Mouse (Mus musculus): ENCODE data around the gene Tmem229a. TPM values are rescaled to one million over a fixed set of nuclear protein-coding genes. Genes with fewer than 3 reads are reported as not detected.

Tmem229a gene
- 0.02 and 0.09 TPM in 2 replicates for polyA plus RNA-seq (2015; fragmentation: Nextera tagmentation; extraction: Ambion mirVana)

GRCm38 (mm10) chr6:24955946-24956585 lies at the start of gene Tmem229a:
TSS of gene Tmem229a (minus strand) at chr6:24956297.
- H3K27ac ChIP-seq, result no peak within 1 kb of the TSS
- 0 out of 2 replicates have a peak, but pooled peaks have one; percentile 20 for ATAC-seq (ENCODE audit: low read depth)
- H3K4me3 ChIP-seq (replicated peaks), result peak within 1 kb of the TSS; percentile 50
- peaks cover 7% of the 10 kb centered on the region; the same call in 1 of the 2 replicates for H3K4me1 ChIP-seq (replicated peaks)
- H3K36me3 ChIP-seq, result no peaks in the 10 kb centered on the region
- 3% methylated on average over 38 of the region's 46 CpGs for WGBS (ENCODE audit: insufficient replicate concordance)
- H3K9ac ChIP-seq, result no peak within 1 kb of the TSS
- DNase-seq, result no peak
- H3K9me3 ChIP-seq (replicated peaks), result no peaks in the 10 kb centered on the region
- peaks cover 32% of the 10 kb centered on the region for H3K27me3 ChIP-seq
- H3K4me2 ChIP-seq, result peak within 1 kb of the TSS; percentile 72

GRCm38 (mm10) chr6:24993754-24994153 lies 37.7 kb upstream of the Tmem229a start:
- DNase-seq, result no peak
- H3K4me3 ChIP-seq (replicated peaks), result no peak overlapping the region
- H3K9ac ChIP-seq, result no peak overlapping the region
- no peak overlapping the region for H3K4me2 ChIP-seq
- ATAC-seq (ENCODE audit: low read depth), result no peak
- no peaks in the 10 kb centered on the region for H3K36me3 ChIP-seq
- no peaks in the 10 kb centered on the region for H3K27me3 ChIP-seq
- no peaks in the 10 kb centered on the region for H3K4me1 ChIP-seq (replicated peaks)
- H3K9me3 ChIP-seq (replicated peaks), result no peaks in the 10 kb centered on the region
- no peak overlapping the region for H3K27ac ChIP-seq
- WGBS (ENCODE audit: insufficient replicate concordance), result 34% methylated on average over 2 of the region's 2 CpGs

- Histone ChIP-seq H3K9me3 (replicated peaks) (no peaks in the 10 kb centered on the region), H3K4me3 (replicated peaks) (no peak overlapping the region), H3K9ac (no peak overlapping the region), H3K27me3 (no peaks in the 10 kb centered on the region), H3K4me2 (no peak overlapping the region), H3K27ac (no peak overlapping the region), H3K4me1 (replicated peaks) (no peaks in the 10 kb centered on the region), H3K36me3 (no peaks in the 10 kb centered on the region)
- DNase-seq (no peak), ATAC-seq (ENCODE audit: low read depth) (no peak)
These were observed 33.7 kb upstream of the Tmem229a start for GRCm38 (mm10) chr6:24989836-24990235.

- Histone ChIP-seq H3K9ac (no peak overlapping the region), H3K9me3 (replicated peaks) (no peaks in the 10 kb centered on the region), H3K27ac (no peak overlapping the region), H3K4me2 (no peak overlapping the region), H3K4me1 (replicated peaks) (no peaks in the 10 kb centered on the region), H3K4me3 (replicated peaks) (no peak overlapping the region), H3K36me3 (no peaks in the 10 kb centered on the region), H3K27me3 (no peaks in the 10 kb centered on the region)
- ATAC-seq (ENCODE audit: low read depth) (no peak), DNase-seq (no peak)
- 57% methylated on average over 2 of the region's 2 CpGs for WGBS (ENCODE audit: insufficient replicate concordance)
These were observed 20.1 kb upstream of the Tmem229a start for GRCm38 (mm10) chr6:24976176-24976575.

- no peak for ATAC-seq (ENCODE audit: low read depth)
These were observed 12.6 kb upstream of the Tmem229a start for GRCm38 (mm10) chr6:24968471-24969223.

GRCm38 (mm10) chr6:24967726-24968125 lies 11.6 kb upstream of the Tmem229a start:
- no peak overlapping the region for H3K4me3 ChIP-seq (replicated peaks)
- no peaks in the 10 kb centered on the region for H3K27me3 ChIP-seq
- DNase-seq (no peak), ATAC-seq (ENCODE audit: low read depth) (no peak)
- no peaks in the 10 kb centered on the region for H3K36me3 ChIP-seq
- H3K4me2 ChIP-seq, result no peak overlapping the region
- 66% methylated on average over 7 of the region's 7 CpGs for WGBS (ENCODE audit: insufficient replicate concordance)
- H3K27ac ChIP-seq, result no peak overlapping the region
- no peaks in the 10 kb centered on the region for H3K4me1 ChIP-seq (replicated peaks)
- no peak overlapping the region for H3K9ac ChIP-seq
- H3K9me3 ChIP-seq (replicated peaks), result no peaks in the 10 kb centered on the region

More at GRCm38 (mm10) chr6:24968471-24969223, 12.6 kb upstream of the Tmem229a start:
- Histone ChIP-seq H3K9ac (no peak overlapping the region), H3K27ac (no peak overlapping the region), H3K4me2 (no peak overlapping the region), H3K9me3 (replicated peaks) (no peaks in the 10 kb centered on the region), H3K4me3 (replicated peaks) (no peak overlapping the region), H3K27me3 (no peaks in the 10 kb centered on the region), H3K36me3 (no peaks in the 10 kb centered on the region), H3K4me1 (replicated peaks) (no peaks in the 10 kb centered on the region)
- DNase-seq, result no peak
- 54% methylated on average over 3 of the region's 3 CpGs for WGBS (ENCODE audit: insufficient replicate concordance)

- no peak for DNase-seq
These were observed 10.0 kb upstream of the Tmem229a start for GRCm38 (mm10) chr6:24966010-24966682.

GRCm38 (mm10) chr6:24963754-24964153 lies 7.7 kb upstream of the Tmem229a start:
- ATAC-seq (ENCODE audit: low read depth), result no peak
- Histone ChIP-seq H3K36me3 (no peaks in the 10 kb centered on the region), H3K4me1 (replicated peaks) (no peaks in the 10 kb centered on the region), H3K4me3 (replicated peaks) (no peak overlapping the region), H3K9ac (no peak overlapping the region), H3K9me3 (replicated peaks) (no peaks in the 10 kb centered on the region), H3K27me3 (no peaks in the 10 kb centered on the region), H3K4me2 (no peak overlapping the region), H3K27ac (no peak overlapping the region)
- DNase-seq, result no peak
- 61% methylated on average over 5 of the region's 5 CpGs for WGBS (ENCODE audit: insufficient replicate concordance)

More at GRCm38 (mm10) chr6:24966010-24966682, 10.0 kb upstream of the Tmem229a start:
- Histone ChIP-seq H3K27me3 (no peaks in the 10 kb centered on the region), H3K27ac (no peak overlapping the region), H3K4me1 (replicated peaks) (no peaks in the 10 kb centered on the region), H3K9me3 (replicated peaks) (no peaks in the 10 kb centered on the region), H3K4me3 (replicated peaks) (no peak overlapping the region), H3K4me2 (no peak overlapping the region), H3K9ac (no peak overlapping the region), H3K36me3 (no peaks in the 10 kb centered on the region)
- ATAC-seq (ENCODE audit: low read depth), result no peak
- WGBS (ENCODE audit: insufficient replicate concordance), result 51% methylated on average over 2 of the region's 2 CpGs

GRCm38 (mm10) chr6:24956586-24956973 lies 483 bp upstream of the Tmem229a start:
- no peak overlapping the region for H3K4me3 ChIP-seq (replicated peaks)
- peaks cover 32% of the 10 kb centered on the region for H3K27me3 ChIP-seq
- no peak overlapping the region for H3K9ac ChIP-seq
- H3K4me1 ChIP-seq (replicated peaks), result peaks cover 7% of the 10 kb centered on the region; the same call in 1 of the 2 replicates
- no peak for DNase-seq
- WGBS (ENCODE audit: insufficient replicate concordance), result 23% methylated on average over 5 of the region's 5 CpGs
- no peaks in the 10 kb centered on the region for H3K9me3 ChIP-seq (replicated peaks)
- H3K36me3 ChIP-seq, result no peaks in the 10 kb centered on the region
- ATAC-seq (ENCODE audit: low read depth), result 0 out of 2 replicates have a peak, but pooled peaks have one; percentile 23
- H3K4me2 ChIP-seq, result peak overlapping the region; percentile 72; the same call in 1 of the 2 replicates
- H3K27ac ChIP-seq, result no peak overlapping the region

- no peaks in the 10 kb centered on the region for H3K36me3 ChIP-seq
- no peak overlapping the region for H3K27ac ChIP-seq
- peaks cover 32% of the 10 kb centered on the region for H3K27me3 ChIP-seq
- DNase-seq (no peak), ATAC-seq (ENCODE audit: low read depth) (0 out of 2 replicates have a peak, but pooled peaks have one; percentile 36)
- peak overlapping the region; percentile 50 for H3K4me3 ChIP-seq (replicated peaks)
- peak overlapping the region; percentile 72 for H3K4me2 ChIP-seq
- H3K9ac ChIP-seq, result no peak overlapping the region
- WGBS (ENCODE audit: insufficient replicate concordance), result 2% methylated on average over 89 of the region's 91 CpGs
- H3K4me1 ChIP-seq (replicated peaks), result peaks cover 7% of the 10 kb centered on the region; the same call in 1 of the 2 replicates
- no peaks in the 10 kb centered on the region for H3K9me3 ChIP-seq (replicated peaks)
These were observed 759 bp downstream of the Tmem229a start for GRCm38 (mm10) chr6:24955131-24955945.
